Mouse (Mus musculus): Measurements from ENCODE around the gene Il6st.
A peak's percentile ranks its signal among the peaks of the same experiment; 100 is the strongest.

Gene Il6st

GRCm38 (mm10) chr13:112482525-112482924 lies 18.7 kb downstream of the Il6st start:
- no peak for DNase-seq (ENCODE audit: low spot score in 2 of 2)

- no peak for DNase-seq (ENCODE audit: low spot score in 2 of 2)
Observed at GRCm38 (mm10) chr13:112483015-112483414, 19.1 kb downstream of the Il6st start.

GRCm38 (mm10) chr13:112486236-112486635 lies 22.4 kb downstream of the Il6st start:
- no peak for DNase-seq (ENCODE audit: low spot score in 2 of 2)

GRCm38 (mm10) chr13:112486676-112487075 lies 22.8 kb downstream of the Il6st start:
- no peak for DNase-seq (ENCODE audit: low spot score in 2 of 2)

- DNase-seq (ENCODE audit: low spot score in 2 of 2): no peak
Observed at GRCm38 (mm10) chr13:112490036-112490435, 26.2 kb downstream of the Il6st start.

- DNase-seq (ENCODE audit: low spot score in 2 of 2): no peak
Observed at GRCm38 (mm10) chr13:112491636-112492284, 27.9 kb downstream of the Il6st start.

GRCm38 (mm10) chr13:112492285-112492678 lies 28.4 kb downstream of the Il6st start:
- no peak for DNase-seq (ENCODE audit: low spot score in 2 of 2)

- DNase-seq (ENCODE audit: low spot score in 2 of 2): no peak
Observed at GRCm38 (mm10) chr13:112494590-112494989, 30.7 kb downstream of the Il6st start.

GRCm38 (mm10) chr13:112500027-112500426 lies 36.2 kb downstream of the Il6st start:
- DNase-seq (ENCODE audit: low spot score in 2 of 2): no peak

GRCm38 (mm10) chr13:112500466-112500865 lies 36.6 kb downstream of the Il6st start:
- DNase-seq (ENCODE audit: low spot score in 2 of 2): no peak

GRCm38 (mm10) chr13:112503846-112504245 lies 40.0 kb downstream of the Il6st start:
- DNase-seq (ENCODE audit: low spot score in 2 of 2): no peak

GRCm38 (mm10) chr13:112505436-112505835 lies 41.6 kb downstream of the Il6st start:
- DNase-seq (ENCODE audit: low spot score in 2 of 2): no peak

- DNase-seq (ENCODE audit: low spot score in 2 of 2): peak in 1 of 2 experiments; percentile 4
Observed at GRCm38 (mm10) chr13:112506766-112507165, 42.9 kb downstream of the Il6st start.

- DNase-seq (ENCODE audit: low spot score in 2 of 2): no peak
Observed at GRCm38 (mm10) chr13:112507691-112508090, 43.8 kb downstream of the Il6st start.

GRCm38 (mm10) chr13:112508487-112508886 lies 44.6 kb downstream of the Il6st start:
- no peak for DNase-seq (ENCODE audit: low spot score in 2 of 2)

GRCm38 (mm10) chr13:112509465-112509864 lies 45.6 kb downstream of the Il6st start:
- peak in 1 of 2 experiments; percentile 32 for DNase-seq (ENCODE audit: low spot score in 2 of 2)

GRCm38 (mm10) chr13:112510437-112511212 lies 46.8 kb downstream of the Il6st start:
- no peak for DNase-seq (ENCODE audit: low spot score in 2 of 2)

- DNase-seq (ENCODE audit: low spot score in 2 of 2): no peak
Observed at GRCm38 (mm10) chr13:112511261-112511660, 47.4 kb downstream of the Il6st start.

GRCm38 (mm10) chr13:112511810-112512209 lies 47.9 kb downstream of the Il6st start:
- DNase-seq (ENCODE audit: low spot score in 2 of 2): no peak

- no peak for DNase-seq (ENCODE audit: low spot score in 2 of 2)
Observed at GRCm38 (mm10) chr13:112512824-112513223, 49.0 kb downstream of the Il6st start.

GRCm38 (mm10) chr13:112514546-112514945 lies 50.7 kb downstream of the Il6st start:
- no peak for DNase-seq (ENCODE audit: low spot score in 2 of 2)

- no peak for DNase-seq (ENCODE audit: low spot score in 2 of 2)
Observed at GRCm38 (mm10) chr13:112522261-112522660, 58.4 kb downstream of the Il6st start.

GRCm38 (mm10) chr13:112522896-112523295 lies 59.0 kb downstream of the Il6st start:
- DNase-seq (ENCODE audit: low spot score in 2 of 2): no peak
